Mouse (Mus musculus) thymus, adult 2 months (tissue): Measurements from ENCODE around the gene Zfp202.

Experiments
- CTCF ChIP-seq: fragments of 200-500 bp; IDR thresholded peaks from 2 replicates; pipeline ENCODE4 v1.5.1; 2012; ENCODE audit warnings: mild to moderate bottlenecking, control low read depth, low read length, moderate library complexity, borderline replicate concordance; ENCODE audit not compliant: control insufficient read depth, poor library complexity, insufficient read depth; ENCODE audit errors: extremely low read depth
- POLR2A ChIP-seq: fragments of 200-500 bp; IDR thresholded peaks from 2 replicates; pipeline ENCODE4 v1.6.1; 2012; ENCODE audit warnings: mild to moderate bottlenecking, low read length, control low read depth, moderate library complexity; ENCODE audit not compliant: control insufficient read depth, poor library complexity, insufficient read depth; ENCODE audit errors: extremely low read depth

DNA sequence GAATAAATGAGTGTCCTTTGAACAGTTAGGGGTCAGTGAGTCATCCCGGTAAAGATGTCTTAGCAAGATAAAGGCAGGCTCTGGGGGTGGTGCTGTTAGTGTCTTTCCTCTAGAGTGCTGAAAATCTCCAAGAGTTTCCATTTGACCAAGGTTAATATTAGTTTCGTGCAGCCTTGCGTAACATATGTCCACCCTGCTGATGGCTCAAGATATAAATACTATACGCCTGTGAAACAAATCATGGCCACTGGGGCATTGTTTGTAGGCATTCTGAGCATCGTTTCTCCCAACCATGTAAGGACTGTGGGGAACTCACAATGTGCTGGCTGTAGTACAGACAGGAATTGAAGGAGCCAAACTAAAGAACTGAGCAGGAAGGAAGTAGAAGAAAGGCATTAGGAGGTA is 14.4 kb downstream of the Zfp202 start:
- TF ChIP-seq POLR2A, result no peak
- TF ChIP-seq CTCF, result no peak
